Mouse (Mus musculus) left cerebral cortex, postnatal 14 days (tissue): ENCODE data around the gene Ergic1. TPM values are rescaled to one million over a fixed set of nuclear protein-coding genes. Genes with fewer than 3 reads are reported as not detected.
A peak's percentile ranks its signal among the peaks of the same experiment; 100 is the strongest.

Source experiments
- DNase-seq, 2 experiments: peaks; one replicate each; pipeline ENCODE4 v3.0.0; 2021 to 2022; ENCODE audit warnings: low spot score in 2 of 2, mixed read lengths in 1 of 2
- intact Hi-C: fragments of 180-260 bp; cut with DNase I; formaldehyde crosslinking; loops from one replicate; pipeline ENCODE4 v1.15.1; 2025
- total RNA-seq, 2 experiments: library from RNA; stranded (reverse); gene quantifications; 2 replicates each; pipeline ENCODE4 v1.2.3; 2021

Gene Ergic1
- total RNA-seq, 2 experiments from 2014 or later, result 180 to 195 TPM

DNA sequence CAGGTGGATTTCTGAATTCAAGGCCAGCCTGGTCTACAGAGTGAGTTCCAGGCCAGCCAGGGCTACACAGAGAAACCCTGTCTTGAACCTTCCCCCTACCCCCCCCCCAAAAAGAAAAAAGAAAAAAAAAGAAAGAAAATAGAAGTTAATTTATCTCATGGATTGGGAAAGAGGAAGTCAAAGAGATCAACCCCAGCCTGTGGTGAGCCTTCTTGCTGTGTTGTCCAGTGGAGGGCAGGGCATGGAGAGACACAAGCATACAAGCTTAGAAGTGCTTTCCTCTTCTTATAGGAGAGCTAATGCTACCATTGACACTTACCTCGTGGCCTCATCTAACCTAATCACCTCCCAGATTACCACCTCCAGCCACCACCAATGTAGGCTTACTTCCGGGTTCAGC lies 78.5 kb downstream of the Ergic1 start:
- DNase-seq, result no peak
- intact Hi-C loops, result loop anchor here (2.0 kb wide), 1 partner anchor 131 kb away; no protein-coding TSS in a partner anchor

DNA sequence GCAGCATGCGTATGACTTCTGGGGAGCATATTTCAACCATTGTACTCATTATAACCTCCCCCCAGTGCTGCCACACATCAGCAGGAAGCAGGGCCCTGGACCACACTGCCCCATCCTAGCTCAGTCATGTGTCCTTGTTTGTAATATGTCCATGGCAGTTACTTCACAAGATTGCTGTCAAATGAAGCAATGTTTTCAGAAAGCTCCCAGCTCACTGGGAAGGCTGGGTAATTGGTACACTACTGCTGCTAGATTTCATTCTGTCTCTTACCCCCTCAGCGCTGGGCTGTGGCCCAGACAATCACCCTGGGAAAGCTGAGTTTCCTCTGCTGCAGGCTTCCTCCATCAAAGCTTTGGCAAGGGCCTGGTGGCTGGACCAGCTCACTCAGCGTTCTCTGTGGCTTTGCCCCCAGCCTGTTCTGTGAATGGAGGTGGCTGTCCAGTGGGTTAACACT lies 79.0 kb downstream of the Ergic1 start:
- DNase-seq, result no peak
- intact Hi-C loops, result no loop called here

DNA sequence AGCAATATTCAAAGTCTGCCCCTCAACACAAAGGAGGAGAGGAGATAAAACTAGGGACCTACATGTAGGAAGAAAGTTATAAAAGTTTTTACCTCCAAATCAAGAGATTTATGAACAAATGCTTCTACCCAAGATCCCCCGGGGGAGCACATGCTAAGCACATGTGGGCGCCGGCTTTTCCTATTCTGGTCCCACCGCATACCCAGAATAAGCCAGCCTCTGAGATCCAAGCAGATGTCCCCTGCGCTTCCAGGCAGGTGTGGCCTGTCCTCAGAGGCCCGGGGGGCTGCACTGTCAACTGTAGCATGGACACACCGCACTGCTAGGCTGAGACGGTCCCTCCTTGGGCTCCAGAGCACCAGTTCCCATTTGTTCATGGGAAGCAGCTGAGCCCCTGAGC lies 82.2 kb downstream of the Ergic1 start:
- no peak for DNase-seq
- intact Hi-C loops, result no loop called here

DNA sequence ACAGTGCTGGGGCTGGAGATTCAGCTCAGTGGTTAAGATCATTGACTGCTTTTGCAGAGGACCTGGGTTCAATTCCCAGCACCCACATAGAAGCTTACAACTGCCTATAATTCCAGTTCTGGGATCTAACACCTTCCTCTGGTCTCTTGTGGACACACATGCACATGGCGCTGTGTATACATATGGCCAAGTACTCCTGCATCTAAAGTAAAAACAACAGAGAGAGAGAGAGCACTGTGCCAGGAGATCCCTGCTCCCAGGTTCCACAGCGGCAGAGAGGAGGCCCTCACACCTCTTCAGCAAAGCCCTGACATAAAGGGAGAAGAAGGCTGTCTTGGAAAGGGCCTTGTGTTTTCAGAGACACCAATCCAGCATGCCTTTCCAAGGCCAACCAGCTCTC lies 82.7 kb downstream of the Ergic1 start:
- intact Hi-C loops, result no loop called here
- no peak for DNase-seq

DNA sequence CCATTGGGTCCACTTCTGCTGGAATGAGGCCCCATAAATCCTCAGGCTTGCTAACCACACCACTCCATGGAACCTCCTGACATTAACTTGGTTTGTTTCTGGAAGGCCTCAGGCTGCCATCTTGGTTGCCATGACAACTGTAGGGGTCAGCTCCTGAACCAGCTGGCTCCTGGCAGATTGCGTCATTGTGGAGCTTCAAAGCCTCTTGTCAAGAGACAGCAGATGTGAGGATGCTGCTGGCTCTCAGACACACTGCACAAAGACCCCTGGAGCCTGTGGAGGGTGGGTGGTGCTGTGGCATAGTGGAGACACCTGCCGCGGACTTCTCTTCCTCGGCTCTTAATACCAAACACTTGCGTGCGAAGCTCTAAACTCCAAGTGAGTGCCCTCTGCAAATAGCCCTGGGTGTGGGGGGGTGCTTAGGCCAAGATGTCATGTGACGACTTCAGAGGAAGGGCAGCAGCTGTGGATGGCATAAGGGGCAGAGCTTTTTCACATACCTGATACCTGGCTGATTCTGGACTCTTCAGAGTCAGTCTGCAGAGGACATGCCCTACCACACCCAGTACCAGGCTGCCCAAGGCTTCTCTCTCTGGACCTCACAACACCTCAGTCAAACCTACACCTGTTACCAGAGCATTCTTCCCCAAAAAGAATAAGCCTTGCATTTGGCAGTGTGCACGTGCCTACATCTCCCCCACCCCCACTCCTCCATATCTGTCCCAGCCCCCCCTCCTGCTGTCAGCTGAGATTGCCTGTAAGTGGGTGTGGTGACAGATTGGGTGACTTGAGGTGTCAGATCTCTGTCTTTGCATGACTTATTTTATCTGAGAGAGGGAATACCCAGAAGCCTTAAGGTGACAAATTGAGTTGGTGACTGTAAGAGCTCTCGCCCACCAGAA lies 83.5 kb downstream of the Ergic1 start:
- peak in 1 of 2 experiments; percentile 78 for DNase-seq

DNA sequence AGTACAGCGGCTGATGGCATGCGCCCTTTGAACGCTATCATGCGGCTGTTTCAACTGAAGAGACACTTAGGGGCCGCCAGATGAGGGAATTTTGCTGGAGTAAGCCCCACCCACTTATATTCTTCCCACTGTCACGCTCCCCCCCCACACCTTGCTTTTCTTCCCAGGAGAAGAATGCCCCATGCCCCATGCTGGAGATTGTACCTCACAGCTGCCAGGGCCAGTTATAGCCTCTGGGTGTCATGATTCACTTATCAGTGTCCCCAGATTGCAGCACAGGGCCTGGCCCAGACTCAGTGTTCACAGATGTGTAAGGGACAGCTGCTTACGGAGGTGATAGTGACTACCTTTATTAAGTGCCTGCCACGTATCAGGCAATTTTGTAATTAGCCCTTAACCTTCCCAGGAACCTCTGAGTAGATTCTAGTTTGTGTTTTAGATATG lies 84.1 kb downstream of the Ergic1 start:
- intact Hi-C loops, result no loop called here
- DNase-seq, result no peak

More for the DNA sequence above, 83.5 kb downstream of the Ergic1 start:
- intact Hi-C loops, result no loop called here

DNA sequence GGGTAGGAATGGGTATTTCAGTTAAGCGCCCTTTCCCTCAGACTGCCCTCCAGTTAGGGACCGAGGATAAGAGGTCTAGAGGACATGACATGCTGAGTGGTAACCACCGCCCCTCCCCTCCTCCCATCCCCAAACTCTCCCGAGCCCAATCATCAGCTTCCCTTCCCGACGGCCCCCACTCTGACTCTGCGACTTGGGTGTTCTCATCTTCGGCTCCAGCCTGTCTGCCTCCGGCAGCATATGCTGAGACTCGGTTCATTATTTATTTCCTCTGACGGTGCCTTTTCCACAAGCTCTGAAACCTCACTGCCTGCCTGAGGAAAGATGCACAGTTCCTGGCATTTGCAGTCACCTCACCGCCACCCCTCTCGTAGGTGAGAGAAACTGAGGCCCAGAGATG lies 86.0 kb downstream of the Ergic1 start:
- DNase-seq, result no peak
- intact Hi-C loops, result no loop called here

DNA sequence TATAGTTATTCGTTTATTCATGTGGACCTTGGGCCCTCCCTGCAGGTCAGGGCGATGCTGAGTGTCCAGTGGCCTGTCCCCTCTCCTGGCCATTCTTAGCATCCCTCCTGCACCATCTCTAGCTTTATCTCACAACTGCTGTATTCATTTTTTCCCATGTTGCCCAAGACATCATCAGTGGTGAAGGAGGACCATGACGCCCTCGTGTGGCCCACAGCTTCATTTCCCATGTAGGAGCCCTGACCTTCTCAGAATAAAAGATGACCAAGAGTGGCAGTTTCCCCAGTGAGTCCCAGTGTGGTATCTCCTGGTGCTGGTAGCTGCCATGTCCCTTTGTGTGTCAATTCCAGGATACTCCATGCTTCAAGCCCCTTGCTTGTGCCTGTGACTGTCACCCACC lies 88.3 kb downstream of the Ergic1 start:
- no peak for DNase-seq
- intact Hi-C loops, result no loop called here

DNA sequence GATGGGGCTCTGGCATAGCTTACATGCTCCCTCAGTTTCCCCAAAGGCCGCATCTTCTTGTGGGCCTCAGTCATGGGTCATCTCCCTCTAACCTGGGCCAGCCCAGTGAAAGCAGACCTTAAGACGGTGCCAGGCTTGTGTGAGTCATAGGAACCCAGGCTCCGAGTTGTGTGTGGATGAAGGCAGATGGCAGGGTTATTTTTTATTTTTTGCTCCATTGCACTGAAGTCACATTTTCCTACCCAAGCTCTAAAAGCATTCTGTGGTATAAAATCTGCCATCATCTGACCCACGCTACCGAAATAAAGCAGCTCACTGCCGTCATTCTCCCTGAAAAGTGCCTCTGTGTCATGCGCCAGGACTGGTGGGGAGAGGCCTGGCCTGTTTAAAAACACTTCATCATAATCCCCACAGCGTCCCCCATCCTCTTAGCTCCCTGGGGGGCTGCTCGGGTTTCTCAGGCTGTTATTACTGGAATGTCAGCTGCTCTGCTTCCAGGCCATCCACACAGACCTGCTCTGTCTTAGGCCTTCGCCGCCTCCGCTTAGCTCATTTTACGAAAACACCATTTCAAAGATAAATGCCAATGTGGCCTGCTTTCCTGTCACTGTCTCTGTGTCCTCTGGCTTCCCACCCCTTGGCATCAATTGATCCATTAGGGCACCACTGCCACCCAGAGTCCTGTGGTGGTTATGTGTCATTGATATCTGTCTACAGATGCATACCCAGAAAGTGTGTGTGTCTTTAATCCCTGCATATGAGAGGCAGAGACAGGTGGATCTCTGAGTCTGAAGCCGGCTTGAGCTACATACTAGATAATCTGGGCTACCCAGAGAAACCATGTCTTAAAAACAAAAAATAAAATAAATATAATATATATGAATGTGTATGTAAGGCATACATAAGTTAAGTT lies 89.4 kb downstream of the Ergic1 start:
- DNase-seq, result peak in 1 of 2 experiments; percentile 68
- intact Hi-C loops, result no loop called here

DNA sequence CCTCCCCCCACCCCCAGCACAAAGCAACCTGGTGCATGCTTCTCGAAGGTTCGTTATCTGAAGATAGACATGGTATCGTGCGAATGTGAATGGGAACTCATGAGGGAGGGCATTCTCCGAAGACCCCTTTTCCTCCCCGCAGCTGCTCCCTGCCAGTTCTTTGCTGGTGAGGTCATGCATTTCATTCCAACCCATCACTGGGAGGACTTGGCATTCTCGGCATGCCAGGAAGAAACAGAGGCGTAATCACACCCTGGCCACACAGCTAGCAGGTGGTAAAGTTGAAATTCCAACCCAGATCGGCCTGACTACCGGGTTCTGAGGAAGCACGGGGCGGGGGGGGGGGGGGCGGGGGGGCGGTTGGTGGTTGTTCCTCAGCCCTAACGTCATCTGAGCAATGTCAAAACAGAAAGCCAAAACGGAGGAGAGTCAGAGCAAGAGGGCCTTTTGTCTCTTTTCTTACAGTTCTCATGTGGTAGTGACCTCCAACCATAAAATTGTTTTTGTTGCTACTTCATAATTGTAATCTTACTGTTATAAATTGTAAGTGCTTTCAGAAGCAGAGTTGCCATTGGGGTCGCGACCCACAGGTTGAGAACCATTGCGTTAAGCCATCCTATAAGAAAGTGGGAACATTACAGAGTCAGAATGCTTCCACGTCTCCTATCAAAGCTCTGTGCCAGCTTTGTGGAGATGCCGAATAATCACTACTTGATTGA lies 97.7 kb downstream of the Ergic1 start:
- DNase-seq, result no peak
- intact Hi-C loops, result no loop called here

DNA sequence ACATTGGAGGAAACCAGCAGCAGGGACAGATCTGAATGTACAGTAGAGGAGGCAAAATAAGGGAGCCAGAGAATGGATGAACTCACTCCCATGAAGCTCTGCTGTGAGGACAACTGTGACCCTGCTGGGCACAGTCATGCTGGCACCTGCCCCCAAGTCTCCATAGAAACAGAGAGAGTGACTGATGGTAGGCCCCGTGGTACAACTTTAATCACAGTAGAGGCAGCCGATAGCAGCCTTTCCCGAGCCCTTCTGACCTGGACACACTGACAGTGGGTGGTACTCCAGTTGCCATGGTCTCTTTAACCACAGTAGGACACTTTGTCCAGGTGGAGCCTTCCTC lies 98.3 kb downstream of the Ergic1 start:
- intact Hi-C loops, result no loop called here
- DNase-seq, result no peak

DNA sequence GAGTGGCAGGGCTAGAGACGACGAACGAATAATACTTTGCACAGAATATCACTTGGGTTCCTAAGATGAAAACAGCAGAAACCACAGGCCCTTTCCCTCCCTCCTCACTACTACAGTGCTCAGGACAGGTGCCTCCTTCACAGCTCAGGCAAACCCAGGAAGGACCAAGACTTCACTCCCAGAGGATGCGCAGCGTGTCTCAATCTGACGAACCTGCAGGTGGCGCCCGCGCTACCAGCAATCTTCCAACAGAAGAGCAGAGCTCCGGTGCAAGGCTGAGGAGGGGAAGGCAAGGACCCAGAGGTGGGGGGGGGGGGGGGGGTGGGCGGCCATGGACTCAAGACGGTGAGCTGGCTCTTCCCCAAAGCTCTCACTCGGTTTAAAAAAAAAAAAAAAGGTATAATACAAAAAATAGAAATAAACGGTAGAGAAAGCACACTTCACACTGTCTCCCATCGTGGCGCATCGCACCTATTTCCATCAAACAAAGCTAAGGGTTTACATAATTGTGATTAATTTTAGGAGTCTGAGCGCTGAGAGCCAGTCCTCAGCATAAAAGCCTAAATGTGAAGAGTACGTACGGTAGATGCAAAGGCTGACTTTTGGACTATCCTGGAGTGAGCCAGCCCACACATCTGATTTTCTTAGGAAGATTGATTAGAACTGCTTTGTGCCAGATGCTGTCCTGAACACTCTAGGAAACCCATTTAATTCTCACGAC lies 99.1 kb downstream of the Ergic1 start:
- DNase-seq, result peak; percentile 93
- intact Hi-C loops, result loop anchor here (5.0 kb wide), 2 partner anchors 122 to 227 kb away; partner anchors contain the start of gene Bnip1

DNA sequence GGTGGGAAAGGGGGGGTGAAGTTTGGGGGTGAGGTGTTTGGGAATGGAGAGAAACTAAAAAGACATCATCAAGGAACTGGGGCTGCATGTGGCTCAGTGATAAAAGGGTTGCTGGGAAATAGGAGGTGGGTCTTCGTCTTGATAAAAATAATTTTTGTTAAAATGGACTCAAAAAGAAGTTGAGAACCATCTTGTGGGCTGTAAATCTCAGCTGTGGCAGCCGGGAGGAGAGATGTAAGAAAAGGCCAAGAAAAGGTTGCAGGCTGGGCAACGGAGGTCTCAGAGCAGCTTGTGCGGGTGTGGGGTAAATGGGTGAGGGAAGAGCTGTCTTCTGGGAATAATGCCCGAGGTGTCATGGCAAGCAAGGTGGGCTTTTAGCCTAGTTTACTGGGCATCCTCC lies 100.9 kb downstream of the Ergic1 start:
- intact Hi-C loops, result loop anchor here (5.0 kb wide), 2 partner anchors 120 to 225 kb away; partner anchors contain the start of gene Bnip1
- no peak for DNase-seq

DNA sequence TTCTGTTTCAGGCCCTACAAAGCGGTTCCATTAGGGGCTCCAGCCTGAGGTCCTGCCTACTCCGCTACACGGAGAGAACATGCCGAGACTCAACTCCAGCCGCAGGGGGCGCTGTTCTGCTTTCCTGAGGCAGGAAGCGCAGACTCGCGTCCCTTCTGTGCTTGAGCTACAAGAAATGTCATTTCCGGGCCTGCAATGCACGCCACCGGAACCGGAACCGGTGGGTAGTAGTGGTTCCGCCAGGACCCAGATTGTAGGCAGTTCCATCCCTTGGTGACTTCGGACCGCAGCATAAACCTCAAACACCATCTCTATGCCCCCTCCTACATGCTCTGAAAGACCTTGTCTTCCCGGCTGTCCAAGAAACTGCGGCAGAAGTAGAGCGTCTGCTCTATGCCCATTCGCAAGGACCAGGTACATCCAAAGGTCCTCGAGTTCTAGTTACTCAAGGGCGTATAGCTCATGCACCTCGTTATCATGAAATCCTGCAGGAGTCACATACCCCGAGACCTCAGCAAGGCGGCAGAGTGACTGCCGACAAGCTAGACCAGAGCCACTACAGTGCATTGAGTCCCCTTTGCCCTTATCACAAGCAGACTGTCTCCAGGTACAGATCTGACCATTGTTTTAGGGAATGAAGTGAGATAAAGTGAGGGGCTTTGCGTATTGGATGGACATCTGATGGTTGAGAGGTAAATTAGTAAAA lies 101.8 kb downstream of the Ergic1 start, which contains the start of gene Atp6v0e:
Gene Atp6v0e, plus strand, starts transcription at position 254 of the 706 bp plus-strand sequence.
- intact Hi-C loops, result loop anchor here (5.0 kb wide), 2 partner anchors 119 to 224 kb away; partner anchors contain the start of gene Bnip1
- peak; percentile 96 to 97 for DNase-seq

DNA sequence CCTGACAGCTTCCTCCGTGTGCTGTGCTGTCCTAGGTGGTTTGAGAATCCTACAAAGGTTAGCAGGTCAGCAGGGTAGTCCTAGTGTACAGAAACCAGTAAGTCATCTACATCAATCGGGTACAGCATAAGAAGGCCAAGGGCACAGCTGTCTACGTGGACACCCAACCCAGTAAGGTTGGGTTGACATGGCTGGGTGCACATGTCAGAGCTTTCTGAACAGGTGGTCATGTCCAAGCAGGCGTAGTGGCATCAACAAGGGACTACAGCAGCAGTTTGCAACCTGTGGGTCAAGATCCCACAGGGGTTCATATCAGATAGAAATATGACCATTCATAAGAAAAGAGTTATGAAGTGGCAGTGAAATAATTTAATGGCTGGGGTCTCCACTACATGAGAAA lies 104.3 kb downstream of the Ergic1 start:
- DNase-seq, result no peak
- intact Hi-C loops, result no loop called here

DNA sequence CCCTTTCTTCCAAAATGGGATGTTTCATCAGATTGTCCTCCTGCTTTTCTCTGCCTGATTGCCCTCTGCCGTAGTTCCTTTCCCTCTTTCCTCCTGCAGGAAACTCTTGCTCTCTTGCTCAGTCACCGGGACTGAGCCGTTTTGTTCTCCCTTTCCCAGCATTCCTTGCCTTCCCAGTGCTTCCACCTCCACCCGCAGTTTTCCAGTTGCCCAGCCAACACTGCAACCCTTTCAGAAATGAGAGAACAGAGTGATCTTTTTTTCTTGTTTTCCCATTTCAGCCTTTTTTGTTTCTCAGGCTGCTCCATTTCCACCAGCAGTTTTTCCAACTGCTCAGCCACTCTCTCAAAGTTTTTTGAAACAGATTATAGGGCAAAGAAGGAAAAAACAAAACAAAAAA lies 110.0 kb downstream of the Ergic1 start:
- intact Hi-C loops, result no loop called here
- DNase-seq, result no peak

DNA sequence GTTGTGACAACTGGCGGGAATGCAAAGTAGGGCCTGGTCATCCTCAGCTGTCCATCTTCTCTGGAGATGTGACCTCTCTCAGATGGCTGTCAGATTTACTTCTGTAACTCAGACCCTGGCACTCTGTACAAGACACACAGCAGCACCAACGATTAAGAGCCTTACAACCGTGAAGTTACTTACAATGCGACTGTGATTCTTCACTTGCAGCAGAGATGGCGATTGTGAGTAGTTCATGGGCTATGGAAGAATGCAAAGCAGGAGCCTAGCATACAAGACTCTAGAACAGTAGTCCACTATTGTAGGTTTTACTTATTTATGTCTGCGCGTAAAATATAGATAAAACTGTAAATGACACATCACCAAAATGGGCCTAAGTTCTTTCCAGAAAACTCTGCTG lies 114.6 kb downstream of the Ergic1 start:
- intact Hi-C loops, result loop anchor here (5.0 kb wide), 1 partner anchor 41 kb away; the partner anchor contains the start of gene Crebrf
- no peak for DNase-seq

DNA sequence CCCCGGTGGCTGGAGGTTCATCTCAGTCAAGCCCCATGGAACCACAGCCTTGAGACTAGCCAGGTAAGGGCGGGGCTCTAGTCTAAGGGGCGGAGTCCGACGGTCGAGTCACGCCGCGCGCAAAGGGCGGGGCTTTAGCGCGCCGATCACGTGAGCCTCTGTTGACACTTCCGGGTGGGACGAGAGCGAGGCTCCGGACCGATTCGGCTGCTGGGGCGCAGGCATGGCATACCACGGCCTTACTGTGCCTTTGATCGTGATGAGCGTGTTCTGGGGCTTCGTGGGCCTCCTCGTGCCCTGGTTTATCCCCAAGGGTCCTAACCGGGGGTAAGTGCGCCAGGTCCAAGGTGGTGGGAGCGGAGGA lies 114.9 kb downstream of the Ergic1 start:
- DNase-seq, result peak; percentile 90 to 91
- intact Hi-C loops, result loop anchor here (5.0 kb wide), 1 partner anchor 41 kb away; the partner anchor contains the start of gene Crebrf
